Mouse (Mus musculus) neutrophil, adult 5-6 weeks (primary cell): Measurements from ENCODE around the gene Mypn. TPM values are rescaled to one million over a fixed set of nuclear protein-coding genes. Genes with fewer than 3 reads are reported as not detected.

Source experiments
- ATAC-seq: fragments of 151-379, 151-347 bp; 2 replicates; pipeline ENCODE4 v1.8.0; 2017; ENCODE audit warnings: mild to moderate bottlenecking, moderate TSS enrichment; ENCODE audit not compliant: insufficient number of reproducible peaks, poor library complexity, low FRiP score, severe bottlenecking; ENCODE audit errors: extremely low read depth
- total RNA-seq: library from RNA; stranded (forward); fragments of 200-1000 nt; gene quantifications from 2 replicates; pipeline ENCODE4 v1.2.3, GENCODE M21; 2017

The Mypn gene
- total RNA-seq, 1 experiment from 2014 or later, result not detected

DNA sequence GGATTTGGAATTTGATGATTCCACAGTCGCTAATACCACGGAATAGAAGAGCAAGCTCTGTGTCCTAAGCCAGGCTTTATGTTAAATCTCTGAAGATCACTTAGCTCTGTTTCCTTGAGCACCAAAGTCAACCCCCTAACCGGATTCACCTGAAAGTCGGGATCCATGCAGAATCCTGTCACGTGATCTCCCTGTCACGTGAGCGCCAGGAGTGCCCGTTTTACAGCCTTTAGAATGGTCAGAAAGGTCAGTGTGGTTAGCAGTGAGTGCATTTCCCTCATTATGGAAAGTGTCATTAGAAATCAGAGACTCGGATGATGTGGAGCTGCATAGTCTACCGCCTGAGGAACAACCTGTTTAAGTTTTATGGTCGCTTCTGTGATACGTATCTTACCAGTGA is 43.1 kb downstream of the Mypn start:
- no peak for ATAC-seq

DNA sequence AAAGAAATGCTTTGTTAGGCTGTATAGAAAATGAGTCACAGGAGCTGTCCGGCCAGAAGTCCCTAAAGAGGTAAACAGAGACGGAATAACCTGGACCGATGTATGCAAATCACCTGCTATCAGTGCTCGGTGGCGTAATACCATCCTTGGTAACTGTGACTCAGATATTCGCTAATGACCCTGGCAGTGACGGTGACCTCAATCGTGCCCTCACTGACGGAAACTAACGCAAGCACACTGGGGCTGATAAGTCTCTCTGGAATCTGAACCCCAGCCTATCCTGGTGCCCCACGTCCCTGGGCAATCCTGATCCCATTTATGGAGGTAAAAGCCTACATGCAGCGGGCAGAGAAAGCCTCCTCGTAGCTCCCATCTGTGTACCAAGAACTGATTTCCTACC is 45.6 kb downstream of the Mypn start:
- ATAC-seq, result no peak

- ATAC-seq, result no peak
These were observed 46.3 kb downstream of the Mypn start for GRCm38 (mm10) chr10:63157491-63157890.

GRCm38 (mm10) chr10:63156919-63157318 is 46.8 kb downstream of the Mypn start:
- ATAC-seq, result no peak

GRCm38 (mm10) chr10:63156351-63156750 is 47.4 kb downstream of the Mypn start:
- ATAC-seq, result no peak

GRCm38 (mm10) chr10:63155668-63156350 is 47.9 kb downstream of the Mypn start:
- no peak for ATAC-seq

DNA sequence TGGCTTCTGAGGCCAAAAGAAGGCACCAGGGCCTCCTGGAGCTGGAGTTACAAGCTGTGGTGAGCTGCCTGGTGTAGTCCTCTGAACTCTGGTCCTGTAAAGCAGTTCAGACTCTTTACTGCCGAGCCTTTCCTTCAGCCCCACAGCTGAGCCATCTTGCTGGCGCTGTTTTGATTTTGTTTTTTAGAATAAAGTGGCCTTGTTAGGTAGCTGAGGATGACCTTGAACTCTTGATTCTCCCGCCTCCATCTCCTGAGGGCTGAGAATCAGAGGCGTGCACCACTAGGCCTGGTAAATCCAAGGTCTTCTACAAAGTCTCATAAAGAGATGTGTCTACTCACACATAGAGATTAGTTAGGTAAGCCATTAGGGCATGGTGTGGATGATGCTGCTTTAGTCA is 49.0 kb downstream of the Mypn start:
- ATAC-seq, result no peak

- no peak for ATAC-seq
These were observed 49.5 kb downstream of the Mypn start for GRCm38 (mm10) chr10:63154226-63154625.

- ATAC-seq, result peak; percentile 78; the same call in 1 of the 2 replicates
These were observed 50.2 kb downstream of the Mypn start for GRCm38 (mm10) chr10:63153563-63153962.

DNA sequence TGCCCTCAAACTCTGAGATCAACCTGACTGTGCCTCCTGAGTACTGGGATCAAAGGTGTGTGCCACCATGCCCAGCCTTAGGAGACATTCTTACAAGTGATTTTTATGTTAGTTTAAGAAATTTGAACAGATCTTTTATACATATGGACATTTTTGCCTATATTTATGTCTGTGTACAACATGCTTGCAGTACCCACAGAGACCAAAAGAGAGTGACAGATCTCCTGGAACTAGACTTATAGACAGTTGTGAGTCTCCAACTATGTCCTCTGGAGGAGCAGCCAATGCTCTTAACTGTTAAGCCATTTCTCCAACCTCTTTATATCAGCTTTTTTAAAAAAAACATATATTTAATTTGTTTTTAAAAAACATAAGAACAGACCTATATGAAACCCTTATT is 51.4 kb downstream of the Mypn start:
- ATAC-seq, result no peak

DNA sequence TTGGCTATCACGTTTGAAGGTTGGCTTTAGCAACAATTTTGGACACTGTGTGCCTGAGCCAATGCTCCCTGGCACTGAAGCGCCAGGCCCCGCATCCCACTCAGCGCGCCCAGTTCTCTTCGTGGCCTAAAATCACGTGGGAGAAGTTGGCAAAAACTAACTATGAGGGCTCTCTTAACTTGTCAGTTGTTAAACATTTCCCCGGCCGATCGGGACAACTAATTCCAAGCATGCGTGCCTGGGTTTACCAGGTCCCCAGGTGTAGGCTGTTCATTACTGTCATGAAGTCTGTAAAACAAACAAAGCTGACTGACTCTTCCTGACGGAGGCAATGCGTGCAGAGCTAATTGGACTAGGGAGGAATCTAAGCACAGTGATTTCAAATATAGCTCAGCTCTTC is 61.1 kb downstream of the Mypn start:
- no peak for ATAC-seq

- ATAC-seq, result no peak
These were observed 67.3 kb downstream of the Mypn start for GRCm38 (mm10) chr10:63136436-63136835.

- no peak for ATAC-seq
These were observed 68.1 kb downstream of the Mypn start for GRCm38 (mm10) chr10:63135680-63136079.

- no peak for ATAC-seq
These were observed 70.4 kb downstream of the Mypn start for GRCm38 (mm10) chr10:63133326-63133725.

- ATAC-seq, result no peak
These were observed 71.4 kb downstream of the Mypn start for GRCm38 (mm10) chr10:63132356-63132755.

DNA sequence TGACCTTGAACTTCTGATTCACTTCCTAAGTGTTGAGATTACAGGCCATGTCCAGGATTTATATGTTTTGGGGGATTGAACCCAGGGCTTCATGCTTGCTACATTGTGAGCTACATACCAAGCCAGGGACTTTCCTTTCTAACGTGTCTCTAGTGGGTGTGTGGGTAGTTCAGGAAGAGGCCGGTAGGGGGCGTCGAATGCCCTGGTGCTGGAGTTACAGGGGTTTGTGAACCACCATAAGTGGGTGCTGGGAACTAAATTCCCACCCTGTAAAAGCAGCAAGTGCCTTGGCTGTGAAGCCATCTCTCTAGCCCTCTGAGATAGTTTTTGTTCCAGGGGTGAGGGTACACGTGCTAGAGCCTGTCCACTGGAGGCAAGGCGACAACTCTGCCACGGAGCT is 73.3 kb downstream of the Mypn start:
- ATAC-seq, result no peak

DNA sequence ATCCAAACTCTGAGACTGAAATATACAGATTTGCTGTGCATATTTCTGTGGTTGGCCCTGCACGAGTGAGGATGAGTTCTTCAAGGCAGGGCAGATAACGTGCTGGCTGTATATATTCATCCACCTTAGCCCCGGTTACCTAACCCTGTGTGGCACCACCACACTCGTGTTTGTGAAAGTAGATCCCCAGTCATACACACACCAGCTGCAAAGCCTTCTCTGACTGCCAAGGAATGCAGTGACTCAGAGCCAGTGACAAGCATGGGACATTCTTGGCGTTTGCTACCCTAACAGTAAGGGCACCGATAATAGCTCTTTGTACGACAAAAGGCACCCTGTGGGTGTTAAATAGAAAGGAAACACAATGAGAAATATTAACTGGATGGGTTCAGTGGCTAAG is 75.5 kb downstream of the Mypn start:
- ATAC-seq, result no peak

DNA sequence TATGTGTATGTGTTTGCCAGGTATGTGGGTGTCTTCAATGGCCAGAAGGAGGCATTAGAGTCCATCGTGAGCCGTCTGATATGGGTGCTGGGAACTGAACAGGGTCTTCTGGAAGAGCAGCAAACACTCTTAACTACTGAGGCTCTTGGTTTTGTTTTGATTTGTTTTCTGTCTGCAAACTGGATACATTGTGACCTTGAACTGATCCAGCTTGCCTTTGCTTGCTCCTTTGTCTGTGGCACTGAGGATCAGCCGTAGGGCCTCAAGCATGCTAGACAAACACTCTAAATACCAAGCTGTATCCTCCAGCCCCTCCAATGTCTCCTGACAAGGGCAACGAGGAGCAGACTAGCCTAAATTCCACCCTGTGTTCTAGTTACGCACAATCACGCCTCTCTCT is 76.6 kb downstream of the Mypn start:
- no peak for ATAC-seq

GRCm38 (mm10) chr10:63126116-63126515 is 77.6 kb downstream of the Mypn start:
- ATAC-seq, result no peak

- no peak for ATAC-seq
These were observed 78.4 kb downstream of the Mypn start for GRCm38 (mm10) chr10:63125343-63125742.

GRCm38 (mm10) chr10:63124016-63124415 is 79.7 kb downstream of the Mypn start:
- no peak for ATAC-seq
